Mouse (Mus musculus) lung, adult 2 months (tissue): ENCODE measurements at regions not wholly inside any gene's neighbourhood (a gene's known extent, or its start where the extent isn't known, plus 50 kb on each side); places are given as distances from the start of the nearest gene placed in this dataset.

Experiments used
- DNase-seq: peaks from one replicate; pipeline ENCODE4 v3.0.0; 2022
- H3K4me1 ChIP-seq: fragments of 200-500 bp; 2 replicates; pipeline ENCODE4 v1.6.1; 2011; ENCODE audit warnings: low read length; ENCODE audit not compliant: control insufficient read depth, insufficient read depth
- H3K4me3 ChIP-seq: fragments of 200-500 bp; replicated peaks from 2 replicates; pipeline ENCODE3; 2011; ENCODE audit warnings: low read depth, mild to moderate bottlenecking, control low read depth, low read length; ENCODE audit errors: extremely low read depth
- CTCF ChIP-seq: fragments of 200-500 bp; IDR thresholded peaks from 2 replicates; pipeline ENCODE4 v1.5.1; 2011; ENCODE audit warnings: mild to moderate bottlenecking, low read length, control low read depth; ENCODE audit not compliant: insufficient read depth
- POLR2A ChIP-seq: fragments of 200-500 bp; IDR thresholded peaks from 2 replicates; pipeline ENCODE4 v1.6.1; 2011; ENCODE audit warnings: low read depth, mild to moderate bottlenecking, control low read depth, low read length, borderline replicate concordance; ENCODE audit errors: extremely low read depth
- WGBS: fragments of 180-500 bp; shearing (Covaris S2); methylation state at CpG from one replicate; pipeline ENCODE4 v1.1.7; 2018; 5-methylcytosine and 5-hydroxymethylcytosine counted together

- Histone ChIP-seq H3K4me3 (no peak overlapping the region), H3K4me1 (no peaks in the 10 kb centered on the region)
- WGBS, result 32% methylated on average over 4 of the region's 4 CpGs
- peak; percentile 3 for DNase-seq
- TF ChIP-seq CTCF (no peak), POLR2A (no peak)
Measured at GRCm38 (mm10) chr11:56862649-56863048, 148.5 kb upstream of the Gria1 start.

DNA sequence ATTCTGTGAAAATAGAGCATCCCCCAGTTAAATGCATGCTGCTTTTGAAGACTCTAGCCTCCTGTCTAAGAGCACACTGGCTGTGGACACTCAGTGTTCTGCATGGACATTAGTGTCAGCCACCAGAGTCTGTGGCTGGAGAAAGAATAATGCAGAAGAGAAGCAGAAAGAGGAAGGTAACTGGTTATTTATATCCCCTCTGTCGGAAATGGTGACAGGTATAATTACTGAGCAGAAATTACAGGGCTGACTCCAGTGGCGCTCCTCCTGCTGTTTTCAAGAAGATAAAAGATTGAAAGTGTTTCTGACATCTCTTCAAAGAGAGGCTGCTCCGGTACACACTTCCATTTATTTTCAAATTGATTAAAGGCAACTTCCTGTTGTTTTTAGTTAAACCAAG is 139.5 kb upstream of the Gria1 start:
- no peak overlapping the region for H3K4me3 ChIP-seq
- WGBS, result 25% methylated on average over 3 of the region's 3 CpGs
- TF ChIP-seq CTCF (no peak), POLR2A (no peak)
- no peaks in the 10 kb centered on the region for H3K4me1 ChIP-seq
- no peak for DNase-seq

- DNase-seq, result no peak
- WGBS, result 85% methylated on average over 4 of the region's 4 CpGs
- TF ChIP-seq POLR2A, result no peak
- TF ChIP-seq CTCF, result no peak
- H3K4me1 ChIP-seq, result no peaks in the 10 kb centered on the region
- no peak overlapping the region for H3K4me3 ChIP-seq
Measured at GRCm38 (mm10) chr11:56898548-56898951, 112.6 kb upstream of the Gria1 start.

- DNase-seq, result no peak
- no peaks in the 10 kb centered on the region for H3K4me1 ChIP-seq
- H3K4me3 ChIP-seq, result no peak overlapping the region
- TF ChIP-seq POLR2A (no peak), CTCF (no peak)
- WGBS, result 79% methylated on average over 3 of the region's 3 CpGs
Measured at GRCm38 (mm10) chr11:56901201-56901600, 110.0 kb upstream of the Gria1 start.

- Histone ChIP-seq H3K4me3 (no peak overlapping the region), H3K4me1 (no peaks in the 10 kb centered on the region)
- WGBS, result 58% methylated on average over 7 of the region's 7 CpGs
- TF ChIP-seq CTCF, result no peak
- no peak for TF ChIP-seq POLR2A
- no peak for DNase-seq
Measured at GRCm38 (mm10) chr11:56925368-56925896, 85.8 kb upstream of the Gria1 start.

DNA sequence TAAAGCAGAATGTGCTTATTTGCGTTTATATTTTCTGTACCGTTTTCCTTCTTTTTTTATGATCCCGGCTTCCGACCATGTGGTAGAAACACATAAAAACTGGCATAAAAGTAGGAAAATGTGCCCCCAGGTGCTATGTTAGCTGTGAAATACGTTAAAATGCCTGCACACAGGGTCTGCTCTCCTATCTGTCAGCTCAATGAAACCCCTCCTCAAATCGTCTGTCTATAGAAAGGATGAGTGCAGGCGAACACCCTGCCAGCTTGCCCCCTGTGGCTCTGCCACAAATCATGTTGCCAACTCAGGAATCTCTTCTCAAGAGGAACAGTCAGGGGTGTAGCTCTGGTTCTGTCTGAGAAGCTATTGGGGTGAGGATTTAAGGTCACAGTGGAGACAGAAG is 78.4 kb upstream of the Gria1 start:
- Histone ChIP-seq H3K4me3 (no peak overlapping the region), H3K4me1 (no peaks in the 10 kb centered on the region)
- DNase-seq, result no peak
- 74% methylated on average over 7 of the region's 7 CpGs for WGBS
- TF ChIP-seq CTCF (no peak), POLR2A (no peak)

DNA sequence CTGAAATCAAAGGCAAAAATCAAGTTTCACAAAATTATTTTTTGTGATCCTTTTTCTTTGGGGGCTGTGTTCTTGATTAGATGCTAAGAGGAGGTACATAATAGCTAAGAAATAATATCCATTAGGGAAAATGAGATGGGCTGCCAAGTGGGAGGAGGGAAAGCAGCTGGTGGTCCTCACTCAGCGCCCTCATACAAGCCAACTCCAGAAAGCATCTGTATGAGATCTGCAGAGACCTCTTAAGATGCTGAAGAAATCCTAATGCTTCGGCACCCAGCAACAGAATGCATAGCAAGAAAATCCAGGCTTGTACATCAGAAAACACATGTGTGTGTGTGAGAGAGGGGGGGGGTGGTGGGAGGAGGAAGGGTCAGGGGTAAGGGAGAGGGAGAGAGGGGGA is 58.8 kb upstream of the Gria1 start:
- Histone ChIP-seq H3K4me3 (no peak overlapping the region), H3K4me1 (no peaks in the 10 kb centered on the region)
- no peak for TF ChIP-seq CTCF
- TF ChIP-seq POLR2A, result no peak
- WGBS, result 72% methylated on average over 2 of the region's 2 CpGs
- DNase-seq, result no peak

DNA sequence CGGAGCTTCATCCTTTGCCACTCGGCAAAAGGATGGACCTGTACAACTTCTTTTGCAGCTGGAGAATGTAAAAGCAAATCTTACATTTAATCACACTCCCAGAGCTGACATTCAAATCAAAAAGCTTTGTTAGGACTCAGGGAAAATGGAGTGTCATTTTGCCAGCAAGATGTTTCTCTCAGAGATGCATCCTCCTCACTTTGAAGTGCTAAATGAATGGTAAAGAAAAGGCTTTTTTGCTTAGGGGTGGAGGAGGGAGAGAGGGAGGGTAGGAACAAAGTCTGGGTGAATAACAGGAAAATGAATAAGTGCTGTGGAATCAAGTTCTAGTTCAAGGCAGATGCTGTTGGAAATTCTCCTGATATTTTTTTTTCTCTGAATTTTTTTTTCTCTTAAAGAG is 53.4 kb upstream of the Gria1 start:
- no peak for TF ChIP-seq CTCF
- no peak for TF ChIP-seq POLR2A
- no peaks in the 10 kb centered on the region for H3K4me1 ChIP-seq
- no peak overlapping the region for H3K4me3 ChIP-seq
- WGBS, result 75% methylated on average over 2 of the region's 2 CpGs
- no peak for DNase-seq
